Mouse (Mus musculus) hindbrain, embryonic 11.5 days (tissue): Measurements from ENCODE around the gene Fscn2. TPM values are rescaled to one million over a fixed set of nuclear protein-coding genes. Genes with fewer than 3 reads are reported as not detected.

Source experiments
- ATAC-seq: fragments of 200-750 bp; cut with Nextera tagmentation; 2 replicates; pipeline ENCODE4 v1.8.0; 2017; ENCODE audit warnings: mild to moderate bottlenecking, moderate TSS enrichment, moderate library complexity; ENCODE audit not compliant: low FRiP score
- DNase-seq: peaks from one replicate; pipeline ENCODE4 v3.0.0-alpha.2; 2015; ENCODE audit warnings: low spot score
- H3K27ac ChIP-seq: fragments of 300-500 bp; sonication (generic); 2 replicates; pipeline ENCODE4 v1.5.1; 2014; ENCODE audit warnings: mild to moderate bottlenecking, low read depth, low read length
- H3K27me3 ChIP-seq: fragments of 300-500 bp; sonication (generic); 2 replicates; pipeline ENCODE4 v1.6.1; 2014; ENCODE audit warnings: mild to moderate bottlenecking, low read length, moderate library complexity, mixed read lengths; ENCODE audit not compliant: control insufficient read depth, insufficient read depth
- H3K36me3 ChIP-seq: fragments of 300-500 bp; sonication (generic); 2 replicates; pipeline ENCODE4 v1.6.1; 2014; ENCODE audit warnings: mild to moderate bottlenecking, low read length, moderate library complexity, mixed read lengths; ENCODE audit not compliant: control insufficient read depth, insufficient read depth
- H3K4me1 ChIP-seq: fragments of 300-500 bp; sonication (generic); replicated peaks from 2 replicates; pipeline ENCODE4 v1.6.1; 2014; ENCODE audit warnings: low read length, mixed read lengths; ENCODE audit not compliant: control insufficient read depth, insufficient read depth
- H3K4me2 ChIP-seq: fragments of 300-500 bp; sonication (generic); replicated peaks from 2 replicates; pipeline ENCODE4 v1.6.1; 2014; ENCODE audit warnings: mild to moderate bottlenecking, low read depth, low read length
- H3K4me3 ChIP-seq: fragments of 300-500 bp; sonication (generic); 2 replicates; pipeline ENCODE4 v1.5.1; 2014; ENCODE audit warnings: low read depth, low read length
- H3K9ac ChIP-seq: fragments of 300-500 bp; sonication (generic); 2 replicates; pipeline ENCODE4 v1.6.1; 2014; ENCODE audit warnings: low read depth, low read length
- H3K9me3 ChIP-seq: fragments of 300-500 bp; sonication (generic); 2 replicates; pipeline ENCODE4 v1.6.1; 2016; ENCODE audit warnings: low read length; ENCODE audit not compliant: control insufficient read depth
- WGBS: fragments of 180-500 bp; shearing (Covaris S2); extraction: QIAGEN DNeasy Blood & Tissue Kit; methylation state at CpG from one replicate; pipeline ENCODE4 v1.1.7; 2014; 5-methylcytosine and 5-hydroxymethylcytosine counted together
- polyA plus RNA-seq: library from polyadenylated mRNA; unstranded; fragments of >200 nt; fragmentation: Nextera tagmentation; extraction: Ambion mirVana; gene quantifications from 2 replicates; pipeline ENCODE4 v1.2.1, GENCODE M21; 2014

The Fscn2 gene
- polyA plus RNA-seq, 1 experiment from 2014 or later = 1.1 TPM

DNA sequence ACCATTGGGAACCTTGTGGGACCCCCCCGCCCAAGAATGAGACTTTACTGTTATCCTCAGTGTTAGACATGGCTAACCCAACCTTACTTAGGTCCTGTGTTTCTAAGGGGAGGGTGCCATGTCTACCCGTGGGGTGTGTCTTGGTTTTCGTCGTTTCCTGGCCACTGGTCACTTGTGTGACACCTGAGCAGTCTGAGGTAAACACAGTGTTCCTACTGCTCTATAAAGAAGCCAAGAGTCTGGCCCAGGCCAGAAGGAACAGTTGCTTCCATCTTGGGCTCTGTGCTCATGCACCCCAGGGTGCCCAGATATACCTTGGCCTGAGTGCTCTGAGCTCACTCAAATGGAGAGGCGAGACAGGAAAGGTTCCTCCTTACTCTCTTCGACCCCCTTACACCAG is 1.6 kb downstream of the Fscn2 start:
- Histone ChIP-seq H3K27me3 (no peaks in the 10 kb centered on the region), H3K36me3 (no peaks in the 10 kb centered on the region), H3K27ac (no peak overlapping the region), H3K9me3 (no peaks in the 10 kb centered on the region), H3K4me3 (no peak overlapping the region), H3K4me2 (no peak overlapping the region), H3K9ac (no peak overlapping the region), H3K4me1 (peaks cover 11% of the 10 kb centered on the region)
- ATAC-seq (no peak), DNase-seq (no peak)
- WGBS = 83% methylated on average over 6 of the region's 6 CpGs

DNA sequence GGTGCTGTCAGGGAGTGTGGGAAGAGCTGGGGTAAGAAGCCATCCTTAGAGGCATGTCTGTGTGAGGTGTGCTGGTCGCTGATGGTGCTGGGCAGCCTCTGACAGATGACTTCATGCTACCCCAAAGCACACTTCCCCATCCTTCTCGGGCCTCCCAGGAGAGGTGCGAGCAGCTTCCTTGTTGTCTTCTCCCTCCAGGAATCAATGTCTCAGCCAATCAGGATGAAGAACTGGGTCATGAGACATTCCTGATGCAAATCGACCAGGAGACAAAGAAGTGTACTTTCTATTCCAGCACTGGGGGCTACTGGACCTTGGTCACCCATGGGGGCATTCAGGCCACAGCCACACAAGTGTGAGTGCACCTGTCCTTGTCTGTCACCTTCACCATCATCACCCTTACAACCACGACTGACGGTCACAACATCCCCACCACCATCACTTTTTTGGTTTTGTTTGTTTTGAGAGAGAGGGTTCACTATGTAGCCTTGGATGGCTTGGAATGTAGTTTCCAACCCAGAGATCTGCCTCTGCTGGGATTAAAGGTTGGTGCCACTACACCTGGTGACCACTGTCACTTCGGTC is 5.2 kb downstream of the Fscn2 start:
- H3K36me3 ChIP-seq = peaks cover 3% of the 10 kb centered on the region; the same call in 1 of the 2 replicates
- H3K4me3 ChIP-seq = no peak overlapping the region
- ATAC-seq = no peak
- DNase-seq = no peak
- H3K9ac ChIP-seq = no peak overlapping the region
- peaks cover 3% of the 10 kb centered on the region for H3K4me1 ChIP-seq
- 33% methylated on average over 7 of the region's 7 CpGs for WGBS
- no peaks in the 10 kb centered on the region for H3K27me3 ChIP-seq
- H3K27ac ChIP-seq = no peak overlapping the region
- H3K9me3 ChIP-seq = no peaks in the 10 kb centered on the region
- no peak overlapping the region for H3K4me2 ChIP-seq

GRCm38 (mm10) chr11:120369656-120370055 is 8.3 kb downstream of the Fscn2 start:
- H3K4me2 ChIP-seq = no peak overlapping the region; the same call in 1 of the 2 replicates
- H3K9me3 ChIP-seq = no peaks in the 10 kb centered on the region
- H3K36me3 ChIP-seq = peaks cover 7% of the 10 kb centered on the region; the same call in 1 of the 2 replicates
- H3K4me3 ChIP-seq = no peak overlapping the region
- DNase-seq = peak; percentile 75
- H3K27ac ChIP-seq = no peak overlapping the region
- WGBS = 47% methylated on average over 8 of the region's 8 CpGs
- 0 out of 2 replicates have a peak overlapping the region, but pooled peaks have one; percentile 34 for H3K9ac ChIP-seq
- H3K4me1 ChIP-seq = peaks cover 3% of the 10 kb centered on the region
- no peaks in the 10 kb centered on the region for H3K27me3 ChIP-seq
- ATAC-seq = peak; percentile 64

DNA sequence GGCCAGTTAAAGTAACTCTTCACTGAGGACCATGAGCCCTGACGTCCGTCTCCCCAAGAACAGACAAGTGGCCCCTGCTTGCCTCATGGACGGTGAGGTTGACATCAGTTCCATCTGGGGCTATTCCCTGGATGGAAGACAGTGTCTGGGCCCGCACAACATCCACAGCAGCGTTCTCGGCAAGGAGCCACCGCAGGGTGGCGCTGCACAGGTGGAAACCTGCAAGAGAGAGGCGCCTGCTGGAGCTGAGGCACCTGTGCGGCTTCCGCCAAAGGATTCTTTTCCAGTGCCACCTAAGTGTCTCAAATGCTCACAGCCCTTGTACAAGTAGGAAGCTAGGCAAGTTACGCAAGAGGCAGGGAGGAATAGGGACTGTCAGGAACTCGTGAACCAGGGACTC is 11.7 kb downstream of the Fscn2 start:
- no peak for ATAC-seq
- peaks cover 9% of the 10 kb centered on the region; the same call in 1 of the 2 replicates for H3K36me3 ChIP-seq

DNA sequence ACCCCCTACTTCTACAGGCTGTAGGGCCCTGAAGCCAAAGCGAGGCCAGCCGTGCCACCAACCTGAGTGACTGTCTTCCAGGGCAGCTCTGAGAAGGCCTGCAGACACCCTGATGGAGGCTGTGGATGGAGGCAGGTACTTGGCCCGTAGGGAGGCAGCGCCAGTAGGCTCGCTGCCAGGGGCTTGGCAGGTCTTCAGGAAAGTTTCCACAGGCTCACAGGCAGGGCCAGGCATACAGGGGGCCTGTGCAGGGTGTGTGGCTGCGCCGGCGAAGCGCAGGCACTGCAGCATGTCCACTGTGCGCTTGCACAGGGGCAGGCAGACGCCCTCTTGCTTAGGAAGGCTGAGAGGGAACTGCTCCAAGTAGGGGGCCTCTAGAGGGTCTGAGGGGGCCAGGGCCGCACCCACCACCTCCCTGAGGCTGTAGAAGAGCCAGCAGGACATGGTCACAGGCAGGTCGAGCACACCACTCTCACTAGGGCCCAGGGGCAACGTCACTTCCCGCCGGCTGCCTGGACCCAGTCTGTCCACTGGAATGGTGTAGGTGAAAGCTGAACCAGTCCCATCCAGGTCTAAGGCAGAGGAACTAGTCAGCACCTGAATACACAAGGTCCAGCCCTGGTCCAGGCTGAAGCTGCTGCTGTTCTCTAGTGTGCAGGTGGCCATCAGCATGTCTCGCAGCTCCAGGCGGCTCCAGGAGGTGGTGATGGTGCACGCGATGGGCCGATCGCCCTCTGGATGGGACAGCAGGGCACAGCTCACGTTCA is 12.7 kb downstream of the Fscn2 start:
- no peaks in the 10 kb centered on the region for H3K27me3 ChIP-seq
- no peak for ATAC-seq
- no peak overlapping the region for H3K4me3 ChIP-seq
- H3K4me2 ChIP-seq = no peak overlapping the region
- no peak overlapping the region for H3K9ac ChIP-seq
- H3K27ac ChIP-seq = no peak overlapping the region
- WGBS = 91% methylated on average over 23 of the region's 23 CpGs
- H3K9me3 ChIP-seq = no peaks in the 10 kb centered on the region
- no peak for DNase-seq
- peaks cover 9% of the 10 kb centered on the region; the same call in 1 of the 2 replicates for H3K36me3 ChIP-seq
- peaks cover 4% of the 10 kb centered on the region; the same call in 1 of the 2 replicates for H3K4me1 ChIP-seq

More for the DNA sequence above, 11.7 kb downstream of the Fscn2 start:
- Histone ChIP-seq H3K9ac (no peak overlapping the region), H3K9me3 (no peaks in the 10 kb centered on the region), H3K4me3 (no peak overlapping the region), H3K27me3 (no peaks in the 10 kb centered on the region), H3K4me1 (peaks cover 4% of the 10 kb centered on the region; the same call in 1 of the 2 replicates), H3K27ac (no peak overlapping the region), H3K4me2 (no peak overlapping the region)
- 67% methylated on average over 13 of the region's 13 CpGs for WGBS
- no peak for DNase-seq

- Histone ChIP-seq H3K4me1 (peaks cover 4% of the 10 kb centered on the region; the same call in 1 of the 2 replicates), H3K9ac (no peak overlapping the region), H3K27me3 (no peaks in the 10 kb centered on the region), H3K4me3 (no peak overlapping the region), H3K9me3 (no peaks in the 10 kb centered on the region), H3K27ac (no peak overlapping the region), H3K36me3 (peaks cover 7% of the 10 kb centered on the region; the same call in 1 of the 2 replicates), H3K4me2 (no peak overlapping the region)
- ATAC-seq (no peak), DNase-seq (no peak)
- 93% methylated on average over 10 of the region's 10 CpGs for WGBS
Measured at GRCm38 (mm10) chr11:120375324-120375723, 14.0 kb downstream of the Fscn2 start.

DNA sequence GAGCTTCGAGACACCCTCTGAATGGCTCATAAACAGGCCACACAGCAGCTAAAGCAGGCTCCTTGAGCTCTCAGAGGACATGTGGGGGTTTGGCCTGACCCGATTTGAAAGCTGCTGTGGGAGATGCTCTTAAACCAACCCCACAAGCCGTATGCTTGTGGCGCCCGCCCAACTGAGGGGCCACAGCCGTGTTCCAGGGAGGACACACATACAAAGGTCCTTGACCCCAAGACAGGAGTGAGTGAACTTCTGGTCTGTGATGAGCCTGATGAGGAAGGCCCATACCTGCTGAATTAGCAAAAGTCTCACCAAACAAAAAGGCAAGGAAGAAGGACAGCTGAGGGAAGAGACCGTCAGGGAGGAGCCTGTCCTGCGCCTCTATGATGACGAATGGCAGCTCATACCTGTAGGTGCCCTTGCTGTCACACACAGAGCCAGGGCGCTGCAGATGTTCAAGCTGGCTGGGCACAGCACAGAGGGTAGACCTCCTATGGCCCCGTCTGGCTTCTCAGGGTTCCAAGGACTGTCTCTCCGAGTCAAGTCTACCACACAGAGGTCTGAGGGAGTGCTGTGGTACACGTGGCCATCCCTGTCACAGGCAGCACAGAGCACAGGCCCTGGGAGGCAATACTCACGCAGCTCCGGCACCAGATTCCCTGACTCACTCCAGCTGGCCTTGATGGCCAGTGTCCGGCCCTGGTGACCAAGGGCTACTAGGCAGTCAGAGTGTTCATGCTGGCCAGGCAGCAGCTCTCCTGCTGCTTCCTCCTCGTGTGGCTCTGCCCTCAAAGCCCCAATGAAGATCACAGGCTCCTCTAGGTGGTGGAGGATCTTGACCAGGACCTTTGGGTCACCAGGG is 15.2 kb downstream of the Fscn2 start:
- ATAC-seq (no peak), DNase-seq (no peak)
- H3K4me1 ChIP-seq = peaks cover 4% of the 10 kb centered on the region; the same call in 1 of the 2 replicates
- 92% methylated on average over 17 of the region's 17 CpGs for WGBS
- peaks cover 9% of the 10 kb centered on the region; the same call in 1 of the 2 replicates for H3K36me3 ChIP-seq
- no peak overlapping the region for H3K27ac ChIP-seq
- H3K4me3 ChIP-seq = 0 out of 2 replicates have a peak overlapping the region, but pooled peaks have one; percentile 8
- no peaks in the 10 kb centered on the region for H3K27me3 ChIP-seq
- H3K9me3 ChIP-seq = no peaks in the 10 kb centered on the region
- H3K4me2 ChIP-seq = no peak overlapping the region; the same call in 1 of the 2 replicates
- H3K9ac ChIP-seq = no peak overlapping the region; the same call in 1 of the 2 replicates

GRCm38 (mm10) chr11:120377337-120377736 is 16.0 kb downstream of the Fscn2 start:
- peaks cover 11% of the 10 kb centered on the region; the same call in 1 of the 2 replicates for H3K36me3 ChIP-seq
- peak overlapping the region; percentile 96 for H3K4me2 ChIP-seq
- no peaks in the 10 kb centered on the region for H3K9me3 ChIP-seq
- peak overlapping the region; percentile 88; the same call in 1 of the 2 replicates for H3K4me3 ChIP-seq
- H3K9ac ChIP-seq = peak overlapping the region; percentile 75; the same call in 1 of the 2 replicates
- no peak overlapping the region for H3K27ac ChIP-seq
- ATAC-seq (no peak), DNase-seq (no peak)
- WGBS = 74% methylated on average over 10 of the region's 10 CpGs
- H3K4me1 ChIP-seq = peaks cover 4% of the 10 kb centered on the region; the same call in 1 of the 2 replicates
- H3K27me3 ChIP-seq = no peaks in the 10 kb centered on the region
